Mouse (Mus musculus) liver (tissue): Measurements from ENCODE around the gene Coro1b.

Experiments
- DNase-seq: peaks from one replicate; pipeline ENCODE4 v3.0.0-alpha.2; 2020; ENCODE audit warnings: mixed read lengths

Gene Coro1b

DNA sequence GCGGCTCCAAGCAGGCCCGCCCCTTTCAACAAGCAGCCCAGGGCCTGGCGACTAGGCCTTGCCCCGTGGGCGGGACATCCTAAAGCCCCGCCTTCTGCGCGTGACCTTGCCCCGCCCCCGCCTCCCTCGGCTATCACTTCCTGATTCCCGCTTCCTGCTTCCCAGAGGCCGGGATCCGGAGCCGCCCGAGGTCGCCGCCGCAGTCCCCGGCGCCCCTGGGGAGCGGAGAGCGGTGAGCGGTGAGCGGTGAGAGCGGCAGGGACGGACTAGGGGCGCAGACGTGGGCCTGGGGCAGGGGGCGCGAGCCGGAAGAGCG, at the start of gene Coro1b:
TSS of gene Coro1b (plus strand) at position 129 of the 316 bp plus-strand sequence.
- DNase-seq: peak; percentile 97

DNA sequence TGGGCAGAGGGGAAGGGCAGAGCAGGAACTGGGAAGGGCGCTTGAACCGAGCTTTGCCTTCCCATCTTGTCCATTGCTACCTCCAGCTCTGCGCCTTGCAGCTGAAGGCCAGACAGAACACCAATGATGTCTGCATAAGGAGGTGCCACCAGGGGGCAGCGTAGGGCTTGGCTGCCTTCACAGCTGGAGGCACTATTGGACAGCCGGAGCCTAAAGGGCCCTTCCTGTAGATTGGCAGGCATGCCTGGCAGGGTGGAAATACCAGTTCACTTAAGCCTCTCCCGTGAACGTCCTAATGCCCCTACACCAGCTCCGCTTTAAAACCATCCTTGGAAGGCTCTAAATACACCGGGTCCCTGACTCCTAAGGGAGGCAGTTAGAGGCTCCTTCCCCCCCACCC, 49.4 kb upstream of the Coro1b start:
- peak; percentile 94 for DNase-seq

DNA sequence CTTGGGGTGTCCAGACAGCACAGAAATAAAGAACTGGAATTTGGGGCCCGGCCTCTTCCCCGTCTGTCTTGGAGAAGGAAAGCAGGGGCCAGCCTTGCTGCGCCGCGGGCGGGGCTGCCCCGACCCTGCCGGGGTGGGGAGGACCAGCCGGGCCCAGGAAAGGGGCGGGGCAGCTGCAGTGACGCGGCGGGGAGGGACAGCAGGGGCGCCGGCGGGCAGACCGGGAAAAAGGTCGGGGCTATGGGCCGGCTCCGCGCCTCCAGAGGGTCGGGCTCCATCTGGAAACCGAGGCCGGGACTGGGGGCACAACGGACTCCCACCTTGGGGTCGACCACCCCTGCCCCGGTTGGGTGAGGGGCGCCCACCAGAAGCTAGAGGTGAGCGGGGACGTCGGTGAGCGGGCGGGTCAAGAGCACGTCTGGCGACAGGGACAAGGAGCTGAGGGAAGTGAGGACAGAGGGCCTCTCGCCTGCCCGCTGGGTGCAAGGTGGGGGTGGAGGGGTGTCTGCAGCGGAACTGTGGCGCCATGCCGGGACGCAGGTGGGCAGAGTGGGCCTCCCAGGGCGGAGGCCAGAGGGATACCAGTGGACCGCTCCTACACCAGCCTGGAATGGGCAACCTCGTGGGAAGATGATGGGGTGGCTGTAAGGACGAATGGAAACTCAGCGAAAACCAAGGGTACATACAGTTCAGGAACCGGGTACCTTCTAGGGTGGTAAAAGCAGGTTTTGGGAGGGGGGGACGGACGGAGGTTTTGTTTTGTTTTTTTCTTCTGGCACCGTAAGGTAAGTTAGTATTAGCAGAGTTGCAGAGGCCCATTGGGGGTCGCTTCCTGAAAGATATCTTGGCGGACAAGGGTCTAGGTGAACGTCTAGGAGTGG, 48.3 kb upstream of the Coro1b start, which contains the start of gene Pitpnm1:
TSS of gene Pitpnm1 (plus strand) at position 162 of the 881 bp plus-strand sequence.
- DNase-seq: peak; percentile 87

DNA sequence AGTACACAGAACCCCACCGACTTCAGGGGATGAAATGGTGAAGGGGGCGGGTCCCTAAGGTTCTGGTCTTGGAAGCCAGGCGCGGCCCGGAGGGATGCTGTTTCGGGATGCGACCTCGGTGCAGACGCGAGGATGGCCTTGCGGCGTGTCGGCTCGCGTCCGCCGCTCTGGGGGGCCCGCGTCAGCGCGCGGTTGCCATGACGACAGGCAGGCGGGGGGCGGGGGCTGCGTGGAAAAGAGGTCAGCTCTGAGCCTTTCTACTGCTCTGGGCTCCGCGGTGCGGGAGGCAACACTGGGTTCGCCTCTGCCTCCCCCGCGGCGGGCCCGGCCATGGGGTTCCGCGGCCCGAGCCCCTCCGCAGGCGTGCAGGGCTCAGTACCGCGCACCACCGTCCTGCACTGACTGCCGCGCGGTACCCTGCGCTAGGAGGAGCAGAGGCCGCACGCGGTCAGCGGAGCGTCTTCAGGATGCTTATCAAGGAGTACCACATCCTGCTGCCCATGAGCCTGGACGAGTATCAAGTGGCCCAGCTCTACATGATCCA, 47.6 kb upstream of the Coro1b start:
- DNase-seq: peak; percentile 26

DNA sequence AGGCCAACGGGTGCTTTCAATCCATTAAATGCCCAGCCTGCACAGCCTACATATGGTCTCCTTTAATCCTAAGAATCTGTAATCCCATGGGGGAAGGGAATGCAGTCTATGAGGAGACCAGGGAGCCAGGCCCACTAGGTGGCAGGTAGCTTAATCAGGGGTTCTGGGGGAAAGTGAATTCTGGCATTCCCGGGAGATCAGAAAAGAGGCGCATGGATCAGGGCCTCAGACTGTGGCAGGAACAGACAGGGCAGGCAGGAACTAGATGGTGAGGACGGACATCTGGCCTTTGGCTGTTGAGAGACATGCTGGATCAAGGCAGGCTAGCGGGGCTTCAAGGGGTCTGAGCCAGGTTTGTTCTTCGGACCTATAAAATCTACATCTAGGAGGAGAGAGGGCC, 47.0 kb upstream of the Coro1b start:
- no peak for DNase-seq

DNA sequence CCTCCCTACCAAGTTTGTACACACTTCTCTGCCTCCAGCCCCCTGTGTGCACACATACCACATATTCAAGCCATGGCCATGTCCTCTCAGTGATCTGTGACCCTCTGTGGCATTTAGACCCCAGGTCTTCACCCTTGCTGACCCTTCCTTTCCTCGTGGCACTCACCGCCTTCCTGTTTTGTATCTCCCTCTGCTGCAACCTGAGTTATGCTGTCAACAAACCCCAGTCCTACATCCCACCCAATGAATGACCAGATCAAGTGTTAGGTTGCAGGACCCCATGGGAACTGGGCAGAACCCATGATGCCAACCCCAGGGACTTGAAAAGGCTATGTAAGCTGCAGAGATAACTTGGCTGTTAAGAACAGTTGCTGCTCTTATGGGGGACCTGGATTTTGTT, 46.4 kb upstream of the Coro1b start:
- no peak for DNase-seq

DNA sequence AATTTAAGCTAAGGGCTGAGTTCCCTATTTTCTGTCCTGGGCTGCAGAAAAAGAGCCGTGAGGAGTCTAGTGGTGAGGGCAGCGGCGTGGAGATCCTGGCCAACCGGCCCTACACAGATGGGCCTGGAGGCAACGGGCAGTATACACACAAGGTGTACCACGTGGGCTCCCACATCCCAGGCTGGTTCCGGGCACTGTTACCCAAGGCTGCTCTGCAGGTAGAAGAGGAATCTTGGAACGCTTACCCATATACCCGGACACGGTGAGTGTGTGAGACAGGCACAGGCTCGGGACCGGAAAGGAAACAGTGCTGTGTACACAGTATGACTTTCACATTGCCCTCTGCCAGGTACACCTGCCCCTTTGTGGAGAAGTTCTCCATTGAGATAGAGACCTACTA, 45.8 kb upstream of the Coro1b start:
- DNase-seq: no peak

DNA sequence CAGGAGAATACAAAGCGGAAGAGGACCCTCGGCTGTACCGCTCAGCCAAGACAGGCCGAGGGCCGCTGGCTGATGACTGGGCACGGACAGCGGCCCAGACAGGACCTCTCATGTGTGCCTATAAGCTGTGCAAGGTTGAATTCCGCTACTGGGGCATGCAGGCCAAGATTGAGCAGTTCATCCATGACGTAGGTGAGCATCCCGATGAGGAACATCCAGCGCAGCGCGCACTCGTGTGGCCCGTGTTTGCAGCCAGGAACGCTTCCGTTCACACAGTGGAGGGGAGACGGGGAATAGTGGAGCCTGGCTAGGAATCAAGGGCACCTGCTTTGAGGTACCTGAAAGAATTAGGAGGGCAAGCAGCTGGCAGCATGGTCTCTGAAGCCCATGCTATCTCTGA, 45.1 kb upstream of the Coro1b start:
- no peak for DNase-seq

DNA sequence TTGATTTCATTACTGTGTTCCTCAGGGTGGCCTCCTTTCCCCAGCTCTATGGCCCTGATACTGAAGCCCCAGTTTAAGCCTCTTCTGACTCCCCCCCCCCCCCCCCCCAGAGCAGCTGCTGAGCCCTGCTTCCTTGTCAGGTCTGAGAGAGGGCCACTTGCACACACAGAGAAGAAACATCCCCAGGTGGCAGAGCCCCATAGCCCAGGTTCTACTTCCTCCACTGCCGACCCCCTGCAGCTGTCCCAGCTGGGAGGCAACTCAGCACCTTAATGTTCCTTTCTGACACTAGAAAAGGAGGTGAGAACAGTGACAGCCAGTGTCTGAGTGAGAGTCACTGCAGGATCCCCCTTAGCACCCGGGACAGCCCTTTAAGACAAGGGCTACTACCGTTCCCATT, 44.6 kb upstream of the Coro1b start:
- no peak for DNase-seq

GRCm38 (mm10) chr19:4104675-4105194, 43.7 kb upstream of the Coro1b start:
- no peak for DNase-seq

GRCm38 (mm10) chr19:4106654-4107053, 41.8 kb upstream of the Coro1b start:
- DNase-seq: no peak

- no peak for DNase-seq
Measured at GRCm38 (mm10) chr19:4108535-4108934, 39.9 kb upstream of the Coro1b start.

DNA sequence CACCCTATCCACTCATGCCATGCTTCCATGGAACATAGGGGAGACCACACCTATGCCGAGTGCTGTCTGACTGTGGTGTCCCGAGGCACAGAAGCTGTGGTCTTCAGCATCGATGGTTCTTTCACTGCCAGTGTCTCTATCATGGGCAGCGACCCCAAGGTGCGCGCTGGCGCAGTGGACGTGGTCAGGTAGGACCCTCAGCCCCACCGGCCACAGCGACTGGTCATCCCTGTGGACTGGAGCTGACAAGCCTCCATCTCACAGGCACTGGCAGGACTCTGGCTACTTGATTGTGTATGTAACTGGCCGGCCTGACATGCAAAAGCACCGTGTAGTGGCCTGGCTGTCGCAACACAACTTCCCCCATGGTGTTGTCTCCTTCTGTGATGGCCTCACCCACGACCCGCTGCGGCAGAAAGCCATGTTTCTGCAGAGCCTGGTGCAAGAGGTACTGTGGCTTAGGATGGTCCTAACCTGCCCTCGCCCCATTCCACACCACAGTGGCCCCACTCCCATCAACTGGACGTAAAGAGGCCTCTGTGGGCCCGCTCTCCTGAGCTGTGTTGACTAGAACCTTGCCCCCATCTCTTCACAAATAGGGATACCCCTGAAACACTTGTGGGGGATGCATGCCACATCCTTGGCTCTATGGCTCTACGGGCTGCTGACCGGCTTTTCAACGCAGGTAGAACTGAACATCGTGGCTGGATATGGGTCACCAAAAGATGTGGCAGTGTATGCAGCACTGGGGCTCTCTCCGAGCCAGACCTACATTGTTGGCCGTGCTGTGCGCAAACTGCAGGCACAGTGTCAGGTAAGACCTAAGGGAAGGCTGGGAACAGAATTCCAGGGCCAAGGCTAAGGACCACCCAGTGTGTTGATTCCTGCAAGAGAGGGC, 36.1 kb upstream of the Coro1b start:
- no peak for DNase-seq

GRCm38 (mm10) chr19:4113186-4113805, 35.1 kb upstream of the Coro1b start:
- DNase-seq: peak; percentile 41

DNA sequence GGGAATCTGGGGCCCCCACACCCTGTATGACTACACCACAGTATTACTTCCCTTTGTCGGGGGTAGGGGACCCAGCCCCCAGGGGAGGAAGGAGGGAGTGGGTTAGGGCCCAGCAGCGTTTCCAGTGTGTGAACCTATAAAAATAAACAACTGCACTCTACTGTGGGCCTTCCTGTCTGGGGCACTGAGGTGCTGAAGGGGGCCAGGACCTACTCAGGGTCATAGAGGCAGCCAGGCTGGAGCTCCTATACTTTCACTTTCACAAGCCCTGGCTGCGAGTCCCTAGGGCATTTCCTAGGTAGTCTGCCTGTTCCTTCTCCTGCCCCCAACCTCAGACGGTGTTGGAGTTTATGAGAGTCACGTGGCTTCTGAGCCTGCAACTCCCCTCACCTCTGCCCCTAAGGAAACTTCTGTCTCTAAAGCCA, 34.6 kb upstream of the Coro1b start:
- DNase-seq: no peak

DNA sequence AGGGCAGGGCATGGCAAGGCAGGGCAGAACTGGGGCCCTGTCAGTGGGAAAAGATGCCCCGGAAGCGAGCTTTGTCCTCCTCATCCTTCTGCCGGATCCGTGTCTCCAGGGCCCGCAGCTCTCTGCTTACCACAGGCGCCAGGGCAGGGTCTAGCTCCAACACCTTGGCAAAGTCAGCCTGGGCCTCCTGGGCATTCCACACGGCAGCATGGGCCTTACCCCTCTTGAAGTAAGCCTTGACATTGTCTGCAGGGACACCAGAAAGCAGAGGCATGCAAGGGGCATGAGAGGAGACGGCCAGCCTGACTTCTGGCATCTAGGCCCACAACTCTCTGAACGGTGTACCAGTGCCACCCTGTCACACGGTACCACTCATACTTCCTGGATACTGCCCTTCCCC, 33.9 kb upstream of the Coro1b start:
- DNase-seq: no peak

DNA sequence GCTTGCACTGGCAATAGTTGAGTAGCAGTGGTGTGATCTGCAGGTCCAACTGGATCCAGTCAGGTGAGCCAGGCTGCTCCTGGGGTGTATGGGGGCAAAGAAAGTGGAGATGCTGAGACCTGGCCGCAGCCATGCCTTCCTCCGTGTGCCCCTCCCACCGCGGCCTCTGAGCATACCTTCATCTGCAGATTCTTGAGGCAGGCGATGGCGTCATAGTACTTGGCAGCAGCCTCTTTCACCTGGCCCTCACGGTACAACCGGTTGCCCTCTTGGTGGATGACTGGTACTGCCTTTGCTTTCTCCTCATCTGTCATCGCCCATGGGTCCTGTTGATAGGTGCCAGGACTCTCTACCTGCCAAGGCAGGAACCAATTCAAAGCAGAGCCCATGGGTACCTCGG, 33.3 kb upstream of the Coro1b start:
- DNase-seq: no peak

DNA sequence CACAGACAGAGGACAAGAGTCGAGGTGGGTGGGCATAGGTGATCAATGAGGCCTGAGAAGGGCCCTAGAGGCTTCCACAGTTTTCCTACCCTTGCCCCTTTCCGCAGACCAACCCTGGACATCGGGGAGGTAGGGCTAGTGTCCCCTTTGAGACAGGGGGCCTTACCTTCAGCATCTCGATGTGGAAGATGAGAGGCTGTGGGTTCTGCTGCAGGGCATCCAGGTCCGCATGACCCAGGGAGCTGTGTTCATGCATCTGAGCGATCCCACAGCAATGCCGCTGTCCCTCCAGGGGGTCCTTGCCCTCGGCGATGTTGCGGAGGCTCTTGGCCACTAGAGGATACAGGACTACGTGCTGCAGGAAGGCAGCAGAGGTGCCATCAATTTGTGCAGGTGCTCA, 32.6 kb upstream of the Coro1b start:
- DNase-seq: no peak

DNA sequence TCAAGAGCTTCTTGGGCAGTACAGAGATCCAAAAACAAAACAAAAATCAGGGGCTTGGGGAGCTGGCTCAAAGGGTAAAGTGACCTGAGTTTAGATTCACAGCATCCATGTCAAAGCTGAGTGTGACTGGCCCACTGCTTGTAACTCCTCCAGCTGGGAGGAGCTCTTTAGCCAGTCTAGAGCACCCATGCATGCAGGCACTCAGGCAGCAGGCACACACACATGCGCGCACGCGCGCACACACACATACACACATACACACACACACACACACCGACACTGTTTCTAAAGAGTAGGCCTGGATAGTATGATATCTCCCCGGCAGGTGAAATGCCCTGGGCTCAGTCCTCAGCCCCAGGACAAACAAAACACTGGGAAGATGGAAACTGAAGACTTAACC, 31.4 kb upstream of the Coro1b start:
- no peak for DNase-seq

- DNase-seq: no peak
Measured at GRCm38 (mm10) chr19:4118350-4118749, 30.1 kb upstream of the Coro1b start.

DNA sequence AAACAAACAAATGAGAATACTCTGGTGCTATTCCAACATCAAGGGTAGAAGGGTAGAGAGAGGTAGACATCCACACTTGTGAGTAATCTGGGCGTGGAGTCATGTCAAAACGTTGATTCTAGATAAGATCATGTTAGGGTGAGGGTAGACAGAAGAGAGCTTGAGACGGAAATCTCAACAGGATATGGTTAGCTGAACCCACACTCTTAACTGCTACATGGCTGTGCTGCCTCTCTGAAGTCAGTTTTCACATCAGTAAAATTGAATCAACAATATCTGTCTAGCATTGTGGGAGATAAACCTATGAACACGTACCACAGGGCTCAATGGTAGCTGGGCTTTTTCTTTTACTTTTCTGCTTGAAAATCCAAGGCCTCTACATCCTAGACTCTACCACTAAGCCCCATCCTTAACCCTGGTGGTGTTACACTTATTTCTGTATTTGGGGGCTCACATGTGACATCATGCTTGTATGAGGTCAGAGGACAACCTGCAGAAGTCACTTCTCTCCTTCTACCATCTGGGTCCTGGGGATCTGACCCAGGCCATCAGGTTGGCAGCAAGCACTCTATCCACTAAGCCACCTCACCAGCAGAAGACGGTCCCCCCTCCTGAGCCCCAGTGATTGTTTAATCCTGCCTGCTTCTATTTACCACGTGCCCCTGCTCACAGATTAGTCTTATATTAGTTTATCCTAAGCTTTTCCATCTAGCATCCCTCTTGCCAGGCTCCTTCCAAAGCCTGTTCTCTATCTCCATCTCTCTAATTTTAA, 28.5 kb upstream of the Coro1b start:
- DNase-seq: no peak

DNA sequence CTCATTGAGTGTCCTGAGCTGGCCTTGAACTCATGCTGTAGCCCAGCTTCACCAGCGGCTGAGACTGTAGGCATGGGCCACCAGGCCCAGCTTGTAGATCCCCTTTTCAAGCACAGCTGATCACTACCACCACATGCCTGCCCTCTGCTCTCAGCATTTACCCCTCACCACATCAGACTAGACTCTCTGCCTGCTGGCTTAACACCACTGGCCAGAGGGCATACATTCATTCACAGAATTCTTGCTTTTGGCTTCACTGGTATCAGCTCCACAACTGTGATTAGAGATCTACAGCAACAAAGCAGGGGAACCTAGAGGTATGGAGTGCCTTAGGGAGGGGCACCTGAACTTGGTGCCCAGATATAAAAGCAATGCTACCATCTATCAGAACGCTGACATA, 27.9 kb upstream of the Coro1b start:
- DNase-seq: no peak
